Mouse (Mus musculus) stomach, postnatal 0 days (tissue): ENCODE results near the gene Eras.

ENCODE experiments used
- CTCF ChIP-seq: IDR thresholded peaks from 2 replicates; pipeline ENCODE4 v1.5.1; 2016; ENCODE audit warnings: antibody characterized with exemption, low read depth, mild to moderate bottlenecking, moderate library complexity
- EP300 ChIP-seq: optimal IDR thresholded peaks from 2 replicates; pipeline ENCODE3; 2016; ENCODE audit warnings: antibody characterized with exemption

GRCm38 (mm10) chrX:7927116-7927515 lies 1.3 kb downstream of the Eras start:
- TF ChIP-seq CTCF (no peak), EP300 (no peak)
